Mouse (Mus musculus) embryonic stem cell, embryonic (primary cell): ENCODE measurements around the gene Rab36.

ENCODE experiments used
- CTCF ChIA-PET, 4 experiments: fragments of 300-600 bp in 2 of 4; fragments of 350-600 bp in 2 of 4; sonication (Branson Sonifier 250); formaldehyde crosslinking; loops; one replicate each; lab custom pipeline; 2022; ENCODE audit warnings: inconsistent platforms in 2 of 4; lab: Charles Lee
- POLR2A ChIA-PET, 4 experiments: fragments of 300-600 bp in 2 of 4; fragments of 350-600 bp in 2 of 4; sonication (Branson Sonifier 250); formaldehyde crosslinking; loops; one replicate each; lab custom pipeline; 2022; ENCODE audit warnings: antibody characterized with exemption in 4 of 4, inconsistent platforms in 1 of 4; lab: Charles Lee

The Rab36 gene

GRCm38 (mm10) chr10:75091478-75092152 is 54.8 kb downstream of the Rab36 start:
- ChIA-PET POLR2A (interaction anchor here in 1 of 4 experiments (0.5 to 5.8 kb wide), 4 partner anchors 11 to 123 kb away, joined by 3 to 31 read pairs (median 4); no protein-coding TSS in a partner anchor), CTCF (interaction anchor here in 1 of 4 experiments (1.7 kb wide), 1 partner anchor 60 kb away, joined by 3 read pairs; no protein-coding TSS in a partner anchor)

GRCm38 (mm10) chr10:75093252-75093987 is 56.6 kb downstream of the Rab36 start:
- CTCF ChIA-PET: interaction anchor here in 2 of 4 experiments (0.6 to 1.3 kb wide), 3 partner anchors 9 to 58 kb away, joined by 3 to 4 read pairs (median 3); no protein-coding TSS in a partner anchor
- POLR2A ChIA-PET: interaction anchor here in 2 of 4 experiments (0.8 to 1.4 kb wide), 5 partner anchors 11 to 75 kb away, joined by 3 to 5 read pairs (median 3); no protein-coding TSS in a partner anchor

- POLR2A ChIA-PET: interaction anchor here in 2 of 4 experiments (0.7 to 1.9 kb wide), 4 partner anchors 10 to 74 kb away, joined by 3 to 4 read pairs (median 3); no protein-coding TSS in a partner anchor
- CTCF ChIA-PET: interaction anchor here in 1 of 4 experiments (1.3 kb wide), 1 partner anchor 57 kb away, joined by 4 read pairs; no protein-coding TSS in a partner anchor
Measured at GRCm38 (mm10) chr10:75094338-75094737, 57.5 kb downstream of the Rab36 start.

- CTCF ChIA-PET: no interaction called here
Measured at GRCm38 (mm10) chr10:75095216-75095615, 58.4 kb downstream of the Rab36 start.

GRCm38 (mm10) chr10:75098446-75099183 is 61.8 kb downstream of the Rab36 start:
- POLR2A ChIA-PET: interaction anchor here in 3 of 4 experiments (0.7 to 1.5 kb wide), 5 partner anchors 9 to 832 kb away, joined by 3 to 9 read pairs (median 5); no protein-coding TSS in a partner anchor

More at GRCm38 (mm10) chr10:75095216-75095615, 58.4 kb downstream of the Rab36 start:
- POLR2A ChIA-PET: interaction anchor here in 2 of 4 experiments (0.6 to 1.9 kb wide), 2 partner anchors 9 to 50 kb away, joined by 3 to 4 read pairs; no protein-coding TSS in a partner anchor

GRCm38 (mm10) chr10:75100298-75100697 is 63.4 kb downstream of the Rab36 start:
- ChIA-PET CTCF (interaction anchor here in 1 of 4 experiments (1.1 kb wide), 1 partner anchor 41 kb away, joined by 3 read pairs; no protein-coding TSS in a partner anchor), POLR2A (interaction anchor here in 2 of 4 experiments (1.1 to 5.4 kb wide), 2 partner anchors 10 to 13 kb away, joined by 3 to 31 read pairs; no protein-coding TSS in a partner anchor)

More at GRCm38 (mm10) chr10:75098446-75099183, 61.8 kb downstream of the Rab36 start:
- CTCF ChIA-PET: interaction anchor here in 1 of 4 experiments (1.1 kb wide), 1 partner anchor 163 kb away, joined by 3 read pairs; no protein-coding TSS in a partner anchor

GRCm38 (mm10) chr10:75103502-75103901 is 66.6 kb downstream of the Rab36 start:
- POLR2A ChIA-PET: interaction anchor here (0.6 to 5.4 kb wide), 9 partner anchors 9 to 47 kb away, joined by 3 to 31 read pairs (median 5); no protein-coding TSS in a partner anchor
- CTCF ChIA-PET: interaction anchor here in 2 of 4 experiments (0.6 to 1.9 kb wide), 2 partner anchors 24 to 48 kb away, joined by 3 to 10 read pairs; no protein-coding TSS in a partner anchor
